Mouse (Mus musculus) neural tube, embryonic 15.5 days (tissue): ENCODE data around the gene Mrpl39. TPM values are rescaled to one million over a fixed set of nuclear protein-coding genes. Genes with fewer than 3 reads are reported as not detected.

Experiments
- ATAC-seq: fragments of 200-750 bp; cut with Nextera tagmentation; 2 replicates; pipeline ENCODE4 v1.8.0; 2017; ENCODE audit warnings: mild to moderate bottlenecking, moderate TSS enrichment, moderate library complexity; ENCODE audit not compliant: low FRiP score
- H3K27ac ChIP-seq: fragments of 300-500 bp; sonication (generic); replicated peaks from 2 replicates; pipeline ENCODE4 v1.5.1; 2015; ENCODE audit warnings: mild to moderate bottlenecking, inconsistent platforms
- H3K27me3 ChIP-seq: fragments of 300-500 bp; sonication (generic); replicated peaks from 2 replicates; pipeline ENCODE4 v1.6.1; 2015; ENCODE audit warnings: inconsistent platforms
- H3K36me3 ChIP-seq: fragments of 300-500 bp; sonication (generic); 2 replicates; pipeline ENCODE4 v1.6.1; 2015; ENCODE audit warnings: inconsistent platforms
- H3K4me1 ChIP-seq: fragments of 300-500 bp; sonication (generic); 2 replicates; pipeline ENCODE4 v1.6.1; 2015; ENCODE audit warnings: inconsistent platforms
- H3K4me2 ChIP-seq: fragments of 300-500 bp; sonication (generic); 2 replicates; pipeline ENCODE4 v1.6.1; 2015; ENCODE audit warnings: inconsistent platforms, mild to moderate bottlenecking, moderate library complexity
- H3K4me3 ChIP-seq: fragments of 300-500 bp; sonication (generic); replicated peaks from 2 replicates; pipeline ENCODE4 v1.5.1; 2015; ENCODE audit warnings: mild to moderate bottlenecking, inconsistent platforms
- H3K9ac ChIP-seq: fragments of 300-500 bp; sonication (generic); replicated peaks from 2 replicates; pipeline ENCODE4 v1.6.1; 2015; ENCODE audit warnings: mild to moderate bottlenecking, inconsistent platforms
- H3K9me3 ChIP-seq: fragments of 300-500 bp; sonication (generic); replicated peaks from 2 replicates; pipeline ENCODE4 v1.6.1; 2016; ENCODE audit warnings: inconsistent platforms
- WGBS: fragments of 180-500 bp; shearing (Covaris S2); methylation state at CpG from one replicate; pipeline ENCODE4 v1.1.7; 2015; ENCODE audit warnings: mixed read lengths; 5-methylcytosine and 5-hydroxymethylcytosine counted together
- polyA plus RNA-seq: library from polyadenylated mRNA; unstranded; fragments of >200 nt; fragmentation: Nextera tagmentation; extraction: Ambion mirVana; gene quantifications from 2 replicates; pipeline ENCODE4 v1.2.1, GENCODE M21; 2015

Gene Mrpl39
- polyA plus RNA-seq, 1 experiment from 2014 or later, result 38.7 TPM

- no peak for ATAC-seq
Observed at GRCm38 (mm10) chr16:84720670-84721069, 14.9 kb downstream of the Mrpl39 start.

GRCm38 (mm10) chr16:84718250-84718649, 17.3 kb downstream of the Mrpl39 start:
- Histone ChIP-seq H3K4me1 (no peaks in the 10 kb centered on the region), H3K9me3 (no peaks in the 10 kb centered on the region), H3K27ac (no peak overlapping the region), H3K9ac (no peak overlapping the region), H3K27me3 (no peaks in the 10 kb centered on the region), H3K4me3 (no peak overlapping the region), H3K36me3 (peaks cover 38% of the 10 kb centered on the region), H3K4me2 (no peak overlapping the region)
- WGBS, result 98% methylated on average over 4 of the region's 4 CpGs
- no peak for ATAC-seq

More at GRCm38 (mm10) chr16:84720670-84721069, 14.9 kb downstream of the Mrpl39 start:
- H3K36me3 ChIP-seq, result peaks cover 59% of the 10 kb centered on the region
- WGBS, result 89% methylated on average over 2 of the region's 2 CpGs
- no peak overlapping the region for H3K9ac ChIP-seq
- H3K27me3 ChIP-seq, result no peaks in the 10 kb centered on the region
- no peak overlapping the region for H3K27ac ChIP-seq
- no peak overlapping the region for H3K4me3 ChIP-seq
- H3K9me3 ChIP-seq, result no peaks in the 10 kb centered on the region
- no peaks in the 10 kb centered on the region for H3K4me1 ChIP-seq
- H3K4me2 ChIP-seq, result no peak overlapping the region

- WGBS, result 94% methylated on average over 10 of the region's 10 CpGs
- no peak overlapping the region for H3K4me3 ChIP-seq
- no peak for ATAC-seq
- H3K4me2 ChIP-seq, result no peak overlapping the region
- no peak overlapping the region for H3K27ac ChIP-seq
- H3K4me1 ChIP-seq, result no peaks in the 10 kb centered on the region
- H3K9ac ChIP-seq, result no peak overlapping the region
- H3K9me3 ChIP-seq, result no peaks in the 10 kb centered on the region
- no peaks in the 10 kb centered on the region for H3K27me3 ChIP-seq
- H3K36me3 ChIP-seq, result peaks cover 33% of the 10 kb centered on the region
Observed at GRCm38 (mm10) chr16:84717618-84718248, 17.8 kb downstream of the Mrpl39 start.

- ATAC-seq, result no peak
- peaks cover 27% of the 10 kb centered on the region for H3K36me3 ChIP-seq
- no peak overlapping the region for H3K27ac ChIP-seq
- H3K27me3 ChIP-seq, result no peaks in the 10 kb centered on the region
- H3K4me2 ChIP-seq, result no peak overlapping the region
- H3K9me3 ChIP-seq, result no peaks in the 10 kb centered on the region
- no peak overlapping the region for H3K4me3 ChIP-seq
- H3K4me1 ChIP-seq, result no peaks in the 10 kb centered on the region
- H3K9ac ChIP-seq, result no peak overlapping the region
- WGBS, result 93% methylated on average over 13 of the region's 13 CpGs
Observed at GRCm38 (mm10) chr16:84716724-84717617, 18.6 kb downstream of the Mrpl39 start.

GRCm38 (mm10) chr16:84716197-84716596, 19.3 kb downstream of the Mrpl39 start:
- 93% methylated on average over 7 of the region's 7 CpGs for WGBS
- ATAC-seq, result no peak
- Histone ChIP-seq H3K4me2 (no peak overlapping the region), H3K36me3 (peaks cover 19% of the 10 kb centered on the region), H3K27ac (no peak overlapping the region), H3K27me3 (no peaks in the 10 kb centered on the region), H3K9me3 (no peaks in the 10 kb centered on the region), H3K4me1 (no peaks in the 10 kb centered on the region), H3K4me3 (no peak overlapping the region), H3K9ac (no peak overlapping the region)

GRCm38 (mm10) chr16:84714978-84715377, 20.6 kb downstream of the Mrpl39 start:
- ATAC-seq, result no peak
- H3K9ac ChIP-seq, result no peak overlapping the region
- no peaks in the 10 kb centered on the region for H3K4me1 ChIP-seq
- H3K9me3 ChIP-seq, result no peaks in the 10 kb centered on the region
- no peaks in the 10 kb centered on the region for H3K27me3 ChIP-seq
- no peak overlapping the region for H3K4me2 ChIP-seq
- whole genome bisulfite sequencing, result 92% methylated on average over 6 of the region's 6 CpGs
- no peak overlapping the region for H3K27ac ChIP-seq
- H3K36me3 ChIP-seq, result peaks cover 9% of the 10 kb centered on the region; the same call in 1 of the 2 replicates
- no peak overlapping the region for H3K4me3 ChIP-seq

GRCm38 (mm10) chr16:84713926-84714325, 21.6 kb downstream of the Mrpl39 start:
- Histone ChIP-seq H3K36me3 (peaks cover 9% of the 10 kb centered on the region; the same call in 1 of the 2 replicates), H3K4me3 (no peak overlapping the region), H3K4me1 (no peaks in the 10 kb centered on the region), H3K9ac (no peak overlapping the region), H3K9me3 (no peaks in the 10 kb centered on the region), H3K4me2 (no peak overlapping the region), H3K27ac (no peak overlapping the region), H3K27me3 (no peaks in the 10 kb centered on the region)
- ATAC-seq, result no peak
- 86% methylated on average over 4 of the region's 4 CpGs for WGBS

GRCm38 (mm10) chr16:84713156-84713555, 22.4 kb downstream of the Mrpl39 start:
- H3K36me3 ChIP-seq, result peaks cover 3% of the 10 kb centered on the region; the same call in 1 of the 2 replicates
- WGBS, result 88% methylated on average over 4 of the region's 4 CpGs
- no peak overlapping the region for H3K9ac ChIP-seq
- no peak overlapping the region for H3K4me3 ChIP-seq
- no peak for ATAC-seq
- H3K4me2 ChIP-seq, result no peak overlapping the region
- H3K9me3 ChIP-seq, result no peaks in the 10 kb centered on the region
- no peaks in the 10 kb centered on the region for H3K27me3 ChIP-seq
- no peaks in the 10 kb centered on the region for H3K4me1 ChIP-seq
- H3K27ac ChIP-seq, result no peak overlapping the region

- Histone ChIP-seq H3K36me3 (no peaks in the 10 kb centered on the region), H3K9ac (no peak overlapping the region), H3K27ac (no peak overlapping the region), H3K4me3 (no peak overlapping the region), H3K4me1 (no peaks in the 10 kb centered on the region; the same call in 1 of the 2 replicates), H3K9me3 (no peaks in the 10 kb centered on the region), H3K4me2 (no peak overlapping the region), H3K27me3 (peaks cover 11% of the 10 kb centered on the region; the same call in 1 of the 2 replicates)
- WGBS, result 84% methylated on average over 2 of the region's 2 CpGs
- no peak for ATAC-seq
Observed at GRCm38 (mm10) chr16:84708649-84709048, 26.9 kb downstream of the Mrpl39 start.

GRCm38 (mm10) chr16:84707802-84708201, 27.7 kb downstream of the Mrpl39 start:
- H3K4me1 ChIP-seq, result peaks cover 6% of the 10 kb centered on the region
- no peaks in the 10 kb centered on the region for H3K9me3 ChIP-seq
- H3K9ac ChIP-seq, result no peak overlapping the region
- peaks cover 17% of the 10 kb centered on the region for H3K27me3 ChIP-seq
- WGBS, result 69% methylated on average over 4 of the region's 4 CpGs
- H3K36me3 ChIP-seq, result no peaks in the 10 kb centered on the region
- no peak overlapping the region for H3K4me2 ChIP-seq
- no peak for ATAC-seq
- H3K4me3 ChIP-seq, result no peak overlapping the region
- no peak overlapping the region for H3K27ac ChIP-seq

- WGBS, result 86% methylated on average over 6 of the region's 6 CpGs
Observed at GRCm38 (mm10) chr16:84706571-84706970, 29.0 kb downstream of the Mrpl39 start.

GRCm38 (mm10) chr16:84705507-84705906, 30.0 kb downstream of the Mrpl39 start:
- H3K4me2 ChIP-seq, result no peak overlapping the region
- H3K9me3 ChIP-seq, result no peaks in the 10 kb centered on the region
- H3K4me3 ChIP-seq, result no peak overlapping the region
- H3K4me1 ChIP-seq, result peaks cover 9% of the 10 kb centered on the region
- no peak for ATAC-seq
- H3K27ac ChIP-seq, result no peak overlapping the region
- peaks cover 25% of the 10 kb centered on the region for H3K27me3 ChIP-seq
- no peaks in the 10 kb centered on the region for H3K36me3 ChIP-seq
- WGBS, result 91% methylated on average over 5 of the region's 5 CpGs
- H3K9ac ChIP-seq, result no peak overlapping the region

More at GRCm38 (mm10) chr16:84706571-84706970, 29.0 kb downstream of the Mrpl39 start:
- H3K27ac ChIP-seq, result no peak overlapping the region
- peaks cover 25% of the 10 kb centered on the region for H3K27me3 ChIP-seq
- no peak overlapping the region for H3K4me2 ChIP-seq
- peaks cover 9% of the 10 kb centered on the region for H3K4me1 ChIP-seq
- no peaks in the 10 kb centered on the region for H3K36me3 ChIP-seq
- no peak overlapping the region for H3K9ac ChIP-seq
- no peak for ATAC-seq
- H3K4me3 ChIP-seq, result no peak overlapping the region
- H3K9me3 ChIP-seq, result no peaks in the 10 kb centered on the region
